Mouse (Mus musculus) E14TG2a.4 (cell line): ENCODE data around the gene 1110032A03Rik.

Experiments used
- H3K27me3 ChIP-seq: 2 replicates; pipeline ENCODE4 v1.6.1; 2014; ENCODE audit warnings: low read length, control low read depth; ENCODE audit not compliant: insufficient read depth
- H3K36me3 ChIP-seq: 2 replicates; pipeline ENCODE4 v1.6.1; 2014; ENCODE audit warnings: low read length, control low read depth; ENCODE audit not compliant: insufficient read depth
- H3K4me1 ChIP-seq: replicated peaks from 2 replicates; pipeline ENCODE4 v1.6.1; 2014; ENCODE audit warnings: low read depth, low read length, control low read depth
- H3K4me3 ChIP-seq: replicated peaks from 2 replicates; pipeline ENCODE4 v1.5.1; 2014; ENCODE audit warnings: mild to moderate bottlenecking, low read length
- H3K9me3 ChIP-seq: 2 replicates; pipeline ENCODE4 v1.6.1; 2014; ENCODE audit warnings: low read length, control low read depth
- CTCF ChIP-seq: conservative IDR thresholded peaks from 2 replicates; pipeline ENCODE4 v1.5.1; 2014; ENCODE audit warnings: low read length
- NANOG ChIP-seq: IDR thresholded peaks from 2 replicates; pipeline ENCODE4 v1.6.1; 2014; ENCODE audit warnings: borderline replicate concordance, low read length, mixed read lengths
- POU5F1 ChIP-seq: IDR thresholded peaks from 2 replicates; pipeline ENCODE4 v1.6.1; 2014; ENCODE audit warnings: low read length, borderline replicate concordance

1110032A03Rik gene

GRCm38 (mm10) chr9:50813796-50814195, 38.5 kb upstream of the 1110032A03Rik start:
- Histone ChIP-seq H3K27me3 (no peaks in the 10 kb centered on the region), H3K36me3 (peaks cover 61% of the 10 kb centered on the region), H3K9me3 (0 out of 2 replicates have a peak, but pooled peaks cover 3% of the 10 kb centered on the region), H3K4me3 (no peak overlapping the region), H3K4me1 (no peaks in the 10 kb centered on the region)
- TF ChIP-seq CTCF (no peak), POU5F1 (no peak), NANOG (no peak)

DNA sequence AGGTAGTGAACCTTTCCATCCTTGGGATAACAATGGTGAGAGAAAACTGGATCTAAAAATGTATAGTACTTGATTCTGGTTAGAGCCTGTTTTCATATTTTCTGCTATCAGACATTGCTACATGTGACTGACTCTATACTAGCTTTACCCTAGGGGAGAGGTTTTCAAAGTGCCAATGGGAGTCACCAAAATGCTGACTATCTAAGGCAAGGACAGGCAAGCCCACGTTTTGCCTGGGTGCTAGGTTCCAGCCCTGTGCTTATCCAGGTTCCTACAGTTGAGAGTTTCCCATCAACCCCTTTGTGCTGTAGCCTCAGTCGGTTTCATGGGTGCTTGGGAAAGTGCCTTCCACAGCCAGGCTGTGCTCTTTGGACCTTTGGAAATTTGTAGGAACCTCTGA, 36.4 kb upstream of the 1110032A03Rik start:
- H3K4me1 ChIP-seq, result no peaks in the 10 kb centered on the region
- H3K27me3 ChIP-seq, result no peaks in the 10 kb centered on the region
- no peak overlapping the region for H3K4me3 ChIP-seq
- TF ChIP-seq CTCF, result no peak
- TF ChIP-seq POU5F1, result no peak
- no peak for TF ChIP-seq NANOG
- H3K36me3 ChIP-seq, result peaks cover 67% of the 10 kb centered on the region
- H3K9me3 ChIP-seq, result no peaks in the 10 kb centered on the region

DNA sequence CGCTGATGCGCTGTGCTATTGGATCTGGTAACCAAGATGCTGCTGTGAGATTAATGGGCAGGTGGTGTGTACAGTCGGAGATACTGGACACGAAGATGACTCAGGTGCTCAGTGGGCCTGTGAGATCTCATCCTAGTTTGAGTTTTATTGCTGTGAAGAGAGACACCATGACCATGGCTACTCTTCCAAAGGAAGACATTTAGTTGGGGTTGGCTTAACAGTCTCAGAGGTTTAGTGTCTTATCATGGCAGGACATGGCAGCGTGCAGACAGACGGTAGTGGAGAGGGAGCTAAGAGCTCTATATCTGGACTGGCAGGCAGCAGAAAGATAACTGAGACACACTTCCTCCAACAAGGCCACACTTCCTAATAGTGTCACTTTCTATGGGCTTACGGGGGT, 35.9 kb upstream of the 1110032A03Rik start:
- Histone ChIP-seq H3K27me3 (no peaks in the 10 kb centered on the region), H3K36me3 (peaks cover 69% of the 10 kb centered on the region), H3K9me3 (no peaks in the 10 kb centered on the region), H3K4me3 (no peak overlapping the region), H3K4me1 (no peaks in the 10 kb centered on the region)
- TF ChIP-seq CTCF (no peak), POU5F1 (no peak), NANOG (no peak)

GRCm38 (mm10) chr9:50809146-50809545, 33.8 kb upstream of the 1110032A03Rik start:
- H3K9me3 ChIP-seq, result no peaks in the 10 kb centered on the region
- TF ChIP-seq POU5F1, result no peak
- TF ChIP-seq NANOG, result no peak
- no peak for TF ChIP-seq CTCF
- H3K36me3 ChIP-seq, result peaks cover 79% of the 10 kb centered on the region
- no peak overlapping the region for H3K4me3 ChIP-seq
- no peaks in the 10 kb centered on the region for H3K27me3 ChIP-seq
- no peaks in the 10 kb centered on the region for H3K4me1 ChIP-seq

GRCm38 (mm10) chr9:50808471-50808870, 33.2 kb upstream of the 1110032A03Rik start:
- H3K4me3 ChIP-seq, result no peak overlapping the region
- no peaks in the 10 kb centered on the region for H3K9me3 ChIP-seq
- TF ChIP-seq CTCF (no peak), NANOG (no peak), POU5F1 (no peak)
- no peaks in the 10 kb centered on the region for H3K4me1 ChIP-seq
- H3K36me3 ChIP-seq, result peaks cover 80% of the 10 kb centered on the region
- H3K27me3 ChIP-seq, result no peaks in the 10 kb centered on the region

DNA sequence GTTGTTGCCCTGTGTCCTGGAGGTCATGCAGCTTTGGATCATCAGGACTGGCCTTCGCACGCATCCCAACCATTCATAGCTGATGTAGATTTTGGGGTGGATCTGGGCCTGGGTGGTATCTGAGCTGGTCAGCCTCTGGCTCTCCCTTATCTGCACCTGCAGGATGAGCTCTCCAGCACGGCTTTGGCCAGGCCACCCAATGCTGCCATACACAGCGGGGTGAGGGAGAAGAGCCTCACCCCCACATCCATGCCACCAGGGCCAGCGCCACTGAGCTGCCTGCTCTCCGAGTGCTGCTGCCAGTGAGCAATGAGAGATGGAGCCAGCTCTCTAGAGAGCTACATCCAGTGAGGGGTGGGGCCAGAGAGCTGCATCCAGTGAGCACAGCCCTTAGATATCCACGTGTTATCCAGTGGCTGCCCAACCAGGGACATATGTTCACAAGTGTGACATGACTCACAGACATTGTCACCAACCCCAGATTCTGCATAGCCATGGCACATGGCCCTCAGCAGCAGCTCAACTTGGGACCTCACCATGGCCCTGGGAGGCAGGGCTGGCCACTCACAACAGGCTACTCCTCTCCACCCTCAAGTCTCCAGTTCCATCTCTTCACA, 27.8 kb upstream of the 1110032A03Rik start:
- H3K9me3 ChIP-seq, result no peaks in the 10 kb centered on the region
- H3K4me3 ChIP-seq, result no peak overlapping the region
- H3K4me1 ChIP-seq, result no peaks in the 10 kb centered on the region
- H3K27me3 ChIP-seq, result no peaks in the 10 kb centered on the region
- H3K36me3 ChIP-seq, result peaks cover 59% of the 10 kb centered on the region
- TF ChIP-seq POU5F1, result no peak
- no peak for TF ChIP-seq NANOG
- TF ChIP-seq CTCF, result no peak

- H3K4me3 ChIP-seq, result no peak overlapping the region
- TF ChIP-seq CTCF (peak; percentile 34), NANOG (no peak), POU5F1 (no peak)
- peaks cover 38% of the 10 kb centered on the region for H3K36me3 ChIP-seq
- H3K27me3 ChIP-seq, result no peaks in the 10 kb centered on the region
- H3K4me1 ChIP-seq, result no peaks in the 10 kb centered on the region
- H3K9me3 ChIP-seq, result no peaks in the 10 kb centered on the region
Measured at GRCm38 (mm10) chr9:50800985-50801384, 25.7 kb upstream of the 1110032A03Rik start.

GRCm38 (mm10) chr9:50798368-50798767, 23.0 kb upstream of the 1110032A03Rik start:
- Histone ChIP-seq H3K4me1 (no peaks in the 10 kb centered on the region), H3K9me3 (no peaks in the 10 kb centered on the region), H3K36me3 (peaks cover 24% of the 10 kb centered on the region), H3K4me3 (no peak overlapping the region), H3K27me3 (no peaks in the 10 kb centered on the region)
- TF ChIP-seq CTCF (no peak), NANOG (no peak), POU5F1 (no peak)

DNA sequence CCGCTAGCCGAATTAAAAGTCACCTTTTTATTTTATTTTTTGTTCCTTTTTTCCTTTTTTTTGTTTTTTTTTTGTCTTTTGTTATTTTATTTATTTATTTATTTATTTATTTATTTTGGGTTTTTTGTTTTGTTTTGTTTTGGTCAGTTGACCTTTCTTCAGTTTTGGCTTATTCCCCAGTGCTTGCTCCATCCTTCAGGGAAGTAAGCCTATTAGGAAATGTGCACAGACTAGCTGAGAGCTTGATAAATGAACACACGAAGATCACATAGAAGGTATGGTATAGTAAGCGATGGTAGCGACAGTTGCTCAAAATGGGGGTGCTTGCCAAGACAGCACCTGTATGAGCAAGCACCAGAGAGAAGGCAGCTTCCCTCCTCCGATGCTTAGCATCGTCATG, 22.3 kb upstream of the 1110032A03Rik start:
- Histone ChIP-seq H3K9me3 (no peaks in the 10 kb centered on the region), H3K36me3 (peaks cover 19% of the 10 kb centered on the region), H3K4me3 (no peak overlapping the region), H3K4me1 (no peaks in the 10 kb centered on the region), H3K27me3 (no peaks in the 10 kb centered on the region)
- TF ChIP-seq POU5F1, result no peak
- TF ChIP-seq CTCF, result no peak
- TF ChIP-seq NANOG, result no peak
